Mouse (Mus musculus): ENCODE measurements around the gene Ap1m1. TPM values are rescaled to one million over a fixed set of nuclear protein-coding genes. Genes with fewer than 3 reads are reported as not detected.

Gene Ap1m1
- polyA plus RNA-seq, 1 experiment from 2014 or later = 131 TPM

- 58% methylated on average over 8 of the region's 8 CpGs for WGBS
- Histone ChIP-seq H3K27ac (0 out of 2 replicates have a peak overlapping the region, but pooled peaks have one; percentile 6), H3K27me3 (ENCODE audit: insufficient read depth, poor library complexity, severe bottlenecking) (no peaks in the 10 kb centered on the region), H3K9me3 (no peaks in the 10 kb centered on the region), H3K4me3 (no peak overlapping the region), H3K36me3 (no peaks in the 10 kb centered on the region), H3K4me1 (peaks cover 5% of the 10 kb centered on the region; the same call in 1 of the 2 replicates)
- no peak for DNase-seq (ENCODE audit: low spot score)
Measured at GRCm38 (mm10) chr8:72302986-72303612, 63.3 kb downstream of the Ap1m1 start.

- Histone ChIP-seq H3K27me3 (ENCODE audit: insufficient read depth, poor library complexity, severe bottlenecking) (no peaks in the 10 kb centered on the region), H3K4me1 (peaks cover 5% of the 10 kb centered on the region; the same call in 1 of the 2 replicates), H3K36me3 (no peaks in the 10 kb centered on the region), H3K4me3 (no peak overlapping the region), H3K9me3 (no peaks in the 10 kb centered on the region), H3K27ac (no peak overlapping the region)
- WGBS = 63% methylated on average over 8 of the region's 8 CpGs
- no peak for DNase-seq (ENCODE audit: low spot score)
Measured at GRCm38 (mm10) chr8:72303633-72304032, 63.8 kb downstream of the Ap1m1 start.

GRCm38 (mm10) chr8:72305210-72305905 lies 65.5 kb downstream of the Ap1m1 start, which contains the start of gene Gm10282:
Gene Gm10282 (minus strand): TSS chr8:72305260.
- peaks cover 8% of the 10 kb centered on the region; the same call in 1 of the 2 replicates for H3K4me1 ChIP-seq
- 73% methylated on average over 16 of the region's 16 CpGs for WGBS
- no peaks in the 10 kb centered on the region for H3K36me3 ChIP-seq
- no peak within 1 kb of the TSS for H3K4me3 ChIP-seq
- no peak within 1 kb of the TSS for H3K27ac ChIP-seq
- DNase-seq (ENCODE audit: low spot score) = no peak
- no peaks in the 10 kb centered on the region for H3K27me3 ChIP-seq (ENCODE audit: insufficient read depth, poor library complexity, severe bottlenecking)
- no peaks in the 10 kb centered on the region for H3K9me3 ChIP-seq

GRCm38 (mm10) chr8:72306913-72307312 lies 67.1 kb downstream of the Ap1m1 start:
- 86% methylated on average over 5 of the region's 5 CpGs for WGBS
- H3K27ac ChIP-seq = no peak overlapping the region; the same call in 1 of the 2 replicates
- no peak for DNase-seq (ENCODE audit: low spot score)

More at GRCm38 (mm10) chr8:72306913-72307312, 67.1 kb downstream of the Ap1m1 start:
- Histone ChIP-seq H3K4me1 (peaks cover 14% of the 10 kb centered on the region), H3K27me3 (ENCODE audit: insufficient read depth, poor library complexity, severe bottlenecking) (no peaks in the 10 kb centered on the region), H3K4me3 (no peak overlapping the region), H3K36me3 (no peaks in the 10 kb centered on the region), H3K9me3 (no peaks in the 10 kb centered on the region)

Other genes starting within 250 kb of the Ap1m1 start
- not detected in 2 replicates for gene Cyp4f18, start 230.4 kb upstream of the Ap1m1 start, polyA plus RNA-seq (2016; fragmentation: Nextera tagmentation; extraction: Ambion mirVana)
- not detected in 2 replicates for gene Olfr372, start 198.8 kb upstream of the Ap1m1 start, polyA plus RNA-seq (2016; fragmentation: Nextera tagmentation; extraction: Ambion mirVana)
- 0.06 TPM in 1 of 2 replicates, not detected in the other for gene Olfr373, start 156.8 kb upstream of the Ap1m1 start, polyA plus RNA-seq (2016; fragmentation: Nextera tagmentation; extraction: Ambion mirVana)
- not detected in 2 replicates for gene Olfr374, start 133.0 kb upstream of the Ap1m1 start, polyA plus RNA-seq (2016; fragmentation: Nextera tagmentation; extraction: Ambion mirVana)
- gene Tpm4, start 105.0 kb upstream of the Ap1m1 start, polyA plus RNA-seq (2016; fragmentation: Nextera tagmentation; extraction: Ambion mirVana) = 447 and 556 TPM in 2 replicates
- 89.0 and 104 TPM in 2 replicates for gene Rab8a, start 78.8 kb upstream of the Ap1m1 start, polyA plus RNA-seq (2016; fragmentation: Nextera tagmentation; extraction: Ambion mirVana)
- 0.13 TPM in 1 of 2 replicates, not detected in the other for gene Hsh2d, start 50.4 kb upstream of the Ap1m1 start, polyA plus RNA-seq (2016; fragmentation: Nextera tagmentation; extraction: Ambion mirVana)
- not detected in 2 replicates for gene Cib3, start 27.2 kb upstream of the Ap1m1 start, polyA plus RNA-seq (2016; fragmentation: Nextera tagmentation; extraction: Ambion mirVana)
- not detected in 2 replicates for gene Gm11034, start 26.4 kb upstream of the Ap1m1 start, polyA plus RNA-seq (2016; fragmentation: Nextera tagmentation; extraction: Ambion mirVana)
- 43.4 and 55.4 TPM in 2 replicates for gene Fam32a, start 20.3 kb upstream of the Ap1m1 start, polyA plus RNA-seq (2016; fragmentation: Nextera tagmentation; extraction: Ambion mirVana)
- 19.8 and 23.4 TPM in 2 replicates for gene Gm10282, start 65.2 kb downstream of the Ap1m1 start, polyA plus RNA-seq (2016; fragmentation: Nextera tagmentation; extraction: Ambion mirVana)
- gene Klf2, start 79.0 kb downstream of the Ap1m1 start, polyA plus RNA-seq (2016; fragmentation: Nextera tagmentation; extraction: Ambion mirVana) = 12.8 and 14.1 TPM in 2 replicates
- gene Eps15l1, start 181.4 kb downstream of the Ap1m1 start, polyA plus RNA-seq (2016; fragmentation: Nextera tagmentation; extraction: Ambion mirVana) = 49.9 and 62.3 TPM in 2 replicates
- 0.84 and 1.7 TPM in 2 replicates for gene Calr3, start 203.9 kb downstream of the Ap1m1 start, polyA plus RNA-seq (2016; fragmentation: Nextera tagmentation; extraction: Ambion mirVana)
- gene 1700030K09Rik, start 203.9 kb downstream of the Ap1m1 start, polyA plus RNA-seq (2016; fragmentation: Nextera tagmentation; extraction: Ambion mirVana) = 9.7 and 12.0 TPM in 2 replicates
- gene Cherp, start 235.2 kb downstream of the Ap1m1 start, polyA plus RNA-seq (2016; fragmentation: Nextera tagmentation; extraction: Ambion mirVana) = 75.0 and 83.0 TPM in 2 replicates

All from heart, embryonic 10.5 days (tissue).